Mouse (Mus musculus): ENCODE results near the gene Mrtfa. TPM values are rescaled to one million over a fixed set of nuclear protein-coding genes. Genes with fewer than 3 reads are reported as not detected.

The Mrtfa gene
- polyA plus RNA-seq, 1 experiment from 2014 or later, result 18.0 TPM

DNA sequence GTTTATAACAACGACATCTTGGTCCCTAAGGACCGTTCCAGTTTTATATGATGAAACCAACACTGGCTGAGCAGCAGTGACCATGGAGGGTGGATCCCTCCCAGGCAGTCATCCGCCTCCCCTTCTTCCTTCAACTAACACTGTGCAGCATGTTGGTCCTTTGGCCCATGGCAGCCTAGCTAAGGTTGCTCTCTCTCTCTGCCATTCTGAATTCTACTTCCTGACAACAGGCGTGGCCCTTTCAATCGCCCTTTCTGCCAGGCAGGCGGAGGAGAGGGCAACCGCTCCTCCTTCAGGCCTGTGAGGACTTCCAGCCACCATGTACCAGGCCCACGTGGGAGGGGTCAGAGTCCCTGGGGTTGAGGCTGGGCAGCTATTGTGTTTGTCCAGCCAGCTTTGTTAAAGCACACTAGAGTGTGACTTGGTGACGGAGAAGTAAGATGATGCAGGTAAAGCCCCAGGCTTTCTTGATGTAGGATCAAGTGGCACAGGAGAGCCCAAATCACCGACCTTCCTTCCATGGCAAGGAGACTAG is 159.6 kb downstream of the Mrtfa start:
- Histone ChIP-seq H3K27ac (no peak overlapping the region), H3K4me1 (replicated peaks) (peaks cover 43% of the 10 kb centered on the region)

GRCm38 (mm10) chr15:81027378-81028173 is 163.0 kb downstream of the Mrtfa start:
- H3K36me3 ChIP-seq, result no peaks in the 10 kb centered on the region
- no peak overlapping the region for H3K4me3 ChIP-seq (replicated peaks)
- H3K4me2 ChIP-seq (replicated peaks), result no peak overlapping the region; the same call in 1 of the 2 replicates
- ATAC-seq, result peak; percentile 76
- H3K4me1 ChIP-seq (replicated peaks), result peaks cover 17% of the 10 kb centered on the region
- H3K27me3 ChIP-seq (replicated peaks), result no peaks in the 10 kb centered on the region
- H3K9ac ChIP-seq, result no peak overlapping the region
- WGBS, result 33% methylated on average over 8 of the region's 8 CpGs
- H3K9me3 ChIP-seq, result no peaks in the 10 kb centered on the region
- H3K27ac ChIP-seq, result no peak overlapping the region

More for the DNA sequence above, 159.6 kb downstream of the Mrtfa start:
- Histone ChIP-seq H3K4me3 (replicated peaks) (no peak overlapping the region), H3K4me2 (replicated peaks) (no peak overlapping the region), H3K36me3 (no peaks in the 10 kb centered on the region), H3K9ac (no peak overlapping the region), H3K27me3 (replicated peaks) (no peaks in the 10 kb centered on the region), H3K9me3 (no peaks in the 10 kb centered on the region)
- WGBS, result 69% methylated on average over 10 of the region's 10 CpGs
- ATAC-seq, result no peak

DNA sequence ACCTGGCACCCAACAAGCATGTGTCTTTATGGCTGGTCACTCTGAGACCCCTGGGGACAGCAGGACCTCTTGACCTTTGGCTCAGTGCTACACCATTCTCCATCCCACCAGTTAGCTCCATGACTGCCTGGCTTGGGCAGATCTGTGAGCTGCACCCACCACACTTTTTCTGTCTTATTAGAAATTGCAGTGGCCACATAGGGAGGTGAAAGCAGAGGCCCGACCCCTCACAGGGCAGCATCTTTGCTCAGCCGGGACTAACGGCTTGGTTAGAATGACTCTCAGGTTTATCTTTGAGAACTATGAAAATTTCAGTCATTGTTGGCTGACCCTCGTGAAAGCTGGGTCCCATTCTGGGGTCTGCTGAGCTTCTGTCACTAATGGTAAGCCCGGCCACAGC is 163.7 kb downstream of the Mrtfa start:
- Histone ChIP-seq H3K4me1 (replicated peaks) (peaks cover 17% of the 10 kb centered on the region), H3K9ac (no peak overlapping the region), H3K4me3 (replicated peaks) (no peak overlapping the region), H3K4me2 (replicated peaks) (no peak overlapping the region), H3K36me3 (no peaks in the 10 kb centered on the region), H3K27ac (no peak overlapping the region), H3K27me3 (replicated peaks) (no peaks in the 10 kb centered on the region), H3K9me3 (no peaks in the 10 kb centered on the region)
- WGBS, result 71% methylated on average over 5 of the region's 5 CpGs
- ATAC-seq, result no peak

GRCm38 (mm10) chr15:81023842-81024241 is 166.7 kb downstream of the Mrtfa start:
- ATAC-seq, result no peak
- Histone ChIP-seq H3K9me3 (no peaks in the 10 kb centered on the region), H3K36me3 (peaks cover 9% of the 10 kb centered on the region), H3K4me3 (replicated peaks) (no peak overlapping the region), H3K27ac (no peak overlapping the region), H3K4me1 (replicated peaks) (0 out of 2 replicates have a peak, but pooled peaks cover 7% of the 10 kb centered on the region), H3K27me3 (replicated peaks) (no peaks in the 10 kb centered on the region), H3K4me2 (replicated peaks) (no peak overlapping the region), H3K9ac (no peak overlapping the region)
- 91% methylated on average over 9 of the region's 9 CpGs for WGBS

- Histone ChIP-seq H3K4me1 (replicated peaks) (0 out of 2 replicates have a peak, but pooled peaks cover 4% of the 10 kb centered on the region), H3K4me2 (replicated peaks) (no peak overlapping the region), H3K27ac (no peak overlapping the region), H3K27me3 (replicated peaks) (no peaks in the 10 kb centered on the region), H3K4me3 (replicated peaks) (no peak overlapping the region), H3K9ac (no peak overlapping the region), H3K9me3 (no peaks in the 10 kb centered on the region), H3K36me3 (peaks cover 16% of the 10 kb centered on the region)
- 71% methylated on average over 7 of the region's 7 CpGs for WGBS
- no peak for ATAC-seq
Measured at GRCm38 (mm10) chr15:81022437-81022836, 168.1 kb downstream of the Mrtfa start.

DNA sequence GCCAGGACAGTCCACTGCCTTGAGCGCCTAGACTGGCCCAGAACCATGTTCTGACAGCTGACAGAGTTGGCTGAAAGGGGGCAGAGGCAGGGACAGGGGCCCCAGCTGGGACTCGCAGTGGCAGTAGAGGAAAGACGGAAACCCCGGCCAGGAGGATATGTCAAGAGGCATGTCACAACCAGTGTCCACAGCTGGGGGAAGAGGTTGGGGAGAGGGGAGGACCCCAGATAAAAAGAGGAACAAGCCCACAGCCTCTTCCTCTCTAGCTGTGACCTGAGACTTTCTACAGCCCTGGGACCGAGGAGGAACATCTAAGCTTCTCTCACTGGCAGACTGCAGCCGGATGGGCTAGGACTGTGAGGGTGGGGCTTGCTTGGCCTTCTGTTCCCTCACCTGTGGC is 169.2 kb downstream of the Mrtfa start:
- Histone ChIP-seq H3K4me3 (replicated peaks) (no peak overlapping the region), H3K9me3 (no peaks in the 10 kb centered on the region), H3K9ac (no peak overlapping the region), H3K36me3 (peaks cover 26% of the 10 kb centered on the region), H3K27me3 (replicated peaks) (no peaks in the 10 kb centered on the region), H3K4me2 (replicated peaks) (no peak overlapping the region), H3K4me1 (replicated peaks) (no peaks in the 10 kb centered on the region), H3K27ac (no peak overlapping the region)
- WGBS, result 78% methylated on average over 6 of the region's 6 CpGs
- ATAC-seq, result no peak

- no peak for ATAC-seq
- H3K36me3 ChIP-seq, result peaks cover 50% of the 10 kb centered on the region
- no peak overlapping the region for H3K4me3 ChIP-seq (replicated peaks)
- H3K27ac ChIP-seq, result no peak overlapping the region
- H3K9me3 ChIP-seq, result no peaks in the 10 kb centered on the region
- no peak overlapping the region for H3K4me2 ChIP-seq (replicated peaks)
- H3K27me3 ChIP-seq (replicated peaks), result no peaks in the 10 kb centered on the region
- WGBS, result 89% methylated on average over 7 of the region's 7 CpGs
- no peak overlapping the region for H3K9ac ChIP-seq
- H3K4me1 ChIP-seq (replicated peaks), result no peaks in the 10 kb centered on the region
Measured at GRCm38 (mm10) chr15:81017308-81017707, 173.2 kb downstream of the Mrtfa start.

DNA sequence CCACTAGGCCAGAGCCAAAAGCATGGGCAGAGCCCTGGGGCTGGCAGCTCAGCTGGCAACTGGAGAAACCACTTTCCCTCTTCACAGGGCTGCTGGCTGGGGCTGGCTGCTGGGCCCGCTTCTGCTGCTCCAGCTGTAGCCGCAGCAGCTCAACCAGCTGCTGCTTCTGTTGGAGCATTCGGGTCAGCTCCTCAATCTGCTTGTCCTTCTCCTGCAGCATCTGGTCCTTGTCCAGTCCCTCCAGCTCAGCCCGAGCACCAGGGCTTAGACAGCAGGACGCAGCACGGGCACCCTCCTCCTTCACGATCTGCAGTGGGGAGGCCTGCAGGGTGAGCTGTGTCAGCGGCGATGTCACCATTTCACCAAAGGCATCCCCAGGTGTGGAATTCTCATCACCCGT is 174.1 kb downstream of the Mrtfa start:
- no peak overlapping the region for H3K27ac ChIP-seq
- peaks cover 56% of the 10 kb centered on the region for H3K36me3 ChIP-seq
- WGBS, result 78% methylated on average over 10 of the region's 10 CpGs
- no peak overlapping the region for H3K9ac ChIP-seq
- H3K4me3 ChIP-seq (replicated peaks), result no peak overlapping the region
- H3K4me2 ChIP-seq (replicated peaks), result no peak overlapping the region
- H3K4me1 ChIP-seq (replicated peaks), result no peaks in the 10 kb centered on the region
- no peaks in the 10 kb centered on the region for H3K27me3 ChIP-seq (replicated peaks)
- H3K9me3 ChIP-seq, result no peaks in the 10 kb centered on the region
- ATAC-seq, result no peak

DNA sequence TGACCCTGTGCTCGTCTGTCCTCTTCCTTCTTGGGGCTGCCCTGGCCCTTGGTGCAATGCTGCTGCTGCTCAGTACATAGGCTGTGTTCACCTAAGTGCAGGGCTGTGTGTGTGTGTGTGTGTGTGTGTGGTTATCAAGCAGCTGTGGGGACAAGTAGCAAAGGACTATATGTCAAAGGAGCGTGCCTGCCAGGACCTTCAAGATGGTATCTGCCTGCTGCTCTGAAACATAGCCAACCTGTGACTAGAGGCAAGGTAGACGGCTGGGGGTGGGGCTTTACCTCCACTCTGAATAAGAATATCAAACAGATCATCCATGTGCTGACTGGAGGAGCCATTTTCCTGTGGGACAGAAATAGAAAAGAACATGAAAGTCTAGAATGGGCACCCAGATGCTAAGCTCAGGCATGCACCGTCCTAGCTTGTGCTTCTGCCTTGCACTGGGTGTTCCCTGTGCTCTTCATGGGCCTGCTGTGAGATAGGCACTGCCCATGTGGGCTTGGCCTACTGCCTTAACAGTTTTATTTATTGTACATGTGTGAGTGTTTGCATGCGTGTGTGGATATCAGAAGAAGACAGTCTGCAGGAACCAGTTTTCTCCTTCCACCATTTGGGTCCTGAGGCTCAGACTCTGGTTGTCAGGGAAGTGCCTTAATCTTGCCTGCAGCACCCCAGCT is 175.4 kb downstream of the Mrtfa start:
- no peaks in the 10 kb centered on the region for H3K9me3 ChIP-seq
- no peak overlapping the region for H3K9ac ChIP-seq
- peaks cover 61% of the 10 kb centered on the region for H3K36me3 ChIP-seq
- no peak overlapping the region for H3K4me3 ChIP-seq (replicated peaks)
- no peak for ATAC-seq
- 82% methylated on average over 5 of the region's 5 CpGs for WGBS
- H3K4me2 ChIP-seq (replicated peaks), result no peak overlapping the region
- H3K27ac ChIP-seq, result no peak overlapping the region
- no peaks in the 10 kb centered on the region for H3K27me3 ChIP-seq (replicated peaks)
- H3K4me1 ChIP-seq (replicated peaks), result no peaks in the 10 kb centered on the region

GRCm38 (mm10) chr15:81013186-81013585 is 177.4 kb downstream of the Mrtfa start:
- no peak overlapping the region for H3K27ac ChIP-seq
- peaks cover 52% of the 10 kb centered on the region for H3K36me3 ChIP-seq
- 88% methylated on average over 7 of the region's 7 CpGs for WGBS
- no peak overlapping the region for H3K4me3 ChIP-seq (replicated peaks)
- H3K27me3 ChIP-seq (replicated peaks), result no peaks in the 10 kb centered on the region
- H3K4me1 ChIP-seq (replicated peaks), result no peaks in the 10 kb centered on the region
- ATAC-seq, result no peak
- no peaks in the 10 kb centered on the region for H3K9me3 ChIP-seq
- H3K4me2 ChIP-seq (replicated peaks), result no peak overlapping the region
- no peak overlapping the region for H3K9ac ChIP-seq

DNA sequence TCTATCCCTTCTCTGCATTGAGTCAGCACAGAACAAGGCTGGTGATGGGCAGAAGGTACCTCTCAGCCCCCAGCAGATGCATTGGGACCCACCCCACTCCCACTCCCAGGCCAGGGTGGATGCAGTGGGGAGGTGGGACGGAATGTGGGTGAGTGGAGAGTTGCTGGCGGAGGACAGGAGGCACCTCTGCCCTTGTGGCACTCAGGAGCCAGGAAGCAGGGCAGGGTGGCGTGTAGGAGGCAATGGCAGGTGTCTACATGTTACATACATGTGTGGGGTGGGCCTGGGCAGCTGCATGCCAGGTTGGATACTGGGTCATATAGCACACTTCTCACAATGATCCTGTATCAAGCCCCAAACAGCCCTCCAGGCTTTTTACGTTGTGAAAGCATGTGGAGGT is 178.2 kb downstream of the Mrtfa start:
- Histone ChIP-seq H3K9ac (no peak overlapping the region), H3K27me3 (replicated peaks) (no peaks in the 10 kb centered on the region), H3K27ac (no peak overlapping the region), H3K9me3 (no peaks in the 10 kb centered on the region), H3K4me3 (replicated peaks) (no peak overlapping the region), H3K4me1 (replicated peaks) (no peaks in the 10 kb centered on the region), H3K4me2 (replicated peaks) (no peak overlapping the region), H3K36me3 (peaks cover 44% of the 10 kb centered on the region)
- 86% methylated on average over 4 of the region's 4 CpGs for WGBS
- no peak for ATAC-seq

- no peaks in the 10 kb centered on the region for H3K9me3 ChIP-seq
- no peak overlapping the region for H3K4me2 ChIP-seq (replicated peaks)
- no peak overlapping the region for H3K27ac ChIP-seq
- no peak for ATAC-seq
- no peaks in the 10 kb centered on the region for H3K27me3 ChIP-seq (replicated peaks)
- no peak overlapping the region for H3K9ac ChIP-seq
- WGBS, result 43% methylated on average over 3 of the region's 3 CpGs
- no peak overlapping the region for H3K4me3 ChIP-seq (replicated peaks)
- H3K36me3 ChIP-seq, result peaks cover 37% of the 10 kb centered on the region
- H3K4me1 ChIP-seq (replicated peaks), result no peaks in the 10 kb centered on the region
Measured at GRCm38 (mm10) chr15:81011523-81011922, 179.0 kb downstream of the Mrtfa start.

Data from intestine, embryonic 15.5 days (tissue).